Comparison of ENCODE assay signal across 10 mouse cellular contexts in the genomic region with DNA sequence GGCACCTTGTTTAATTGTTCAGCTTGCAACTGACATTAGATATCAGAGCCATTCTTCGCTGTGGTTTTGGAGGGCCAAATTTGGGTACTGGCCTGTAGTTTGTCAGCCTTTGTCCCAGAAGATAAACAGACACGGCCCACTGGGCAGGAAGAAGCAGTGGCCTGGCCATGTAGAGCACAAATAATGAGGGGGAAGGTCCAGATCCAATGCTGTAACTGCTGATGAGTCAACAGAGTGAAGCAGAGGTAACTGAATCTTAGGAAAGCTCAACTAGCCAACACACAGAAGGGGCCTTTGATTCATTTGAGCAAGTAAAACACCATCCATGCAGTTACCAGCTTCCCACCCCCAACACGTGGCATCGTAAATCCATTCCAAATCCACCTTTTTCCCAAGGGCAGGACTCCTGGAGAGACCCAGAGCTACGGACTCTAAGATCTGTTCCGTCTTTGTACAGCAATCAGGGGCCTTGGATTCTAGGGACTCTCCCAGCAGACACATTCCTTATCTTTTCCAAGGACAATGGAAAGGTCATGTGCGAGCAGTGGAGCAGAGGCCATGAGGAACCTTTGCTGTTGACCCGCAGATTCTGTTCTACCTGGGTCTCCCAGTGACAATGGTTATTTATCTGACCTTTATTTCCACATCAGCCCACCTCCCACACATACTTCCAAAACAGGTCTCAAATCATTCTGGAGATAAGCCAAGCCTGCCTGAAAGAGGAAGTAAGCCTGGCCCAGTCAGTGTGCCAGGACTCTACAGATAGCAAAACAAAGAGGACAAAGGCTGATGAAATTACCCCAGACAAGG.
DNase-seq lines count a peak whose midpoint lies in the region; ATAC-seq and TF ChIP-seq lines count a peak whose summit lies in the region.
"Had no signal": no experiment of that assay in that cellular context is flagged by ENCODE, and none has a peak within 500 bp of the region (broad histone marks: within the 10 kb centered on the region; RNA-seq: fewer than 3 reads in every experiment).

No protein-coding gene starts in this region.

- peak; percentile 73; the same call in 1 of the 2 replicates for ATAC-seq in kidney, embryonic 16.5 days (ENCODE audit: low FRiP score, low TSS enrichment)
- ATAC-seq in heart, embryonic 12.5 days (ENCODE audit: insufficient number of reproducible peaks, low FRiP score) = peak; percentile 72
- ATAC-seq in megakaryocyte, adult 5-6 weeks (ENCODE audit: poor library complexity, severe bottlenecking) = no peak

- no peak overlapping the region for H3K4me3 ChIP-seq in kidney, embryonic 16.5 days (ENCODE audit: low read length)
- no peak overlapping the region for H3K4me3 ChIP-seq in ES-Bruce4 (ENCODE audit: low read depth, low read length)
- H3K4me3 ChIP-seq in heart, embryonic 12.5 days = no peak overlapping the region
- H3K4me3 ChIP-seq: neural tube, embryonic 12.5 days had no signal

- 37% methylated on average over 8 of the region's 8 CpGs for WGBS in kidney, embryonic 16.5 days
- WGBS in heart, embryonic 12.5 days = 44% methylated on average over 8 of the region's 8 CpGs

- 0 out of 2 replicates have a peak overlapping the region, but pooled peaks have one; percentile 17 for H3K27ac ChIP-seq in kidney, embryonic 16.5 days (ENCODE audit: low read length)
- peak overlapping the region; percentile 75 for H3K27ac ChIP-seq in ES-Bruce4 (ENCODE audit: insufficient read depth, low read length)
- H3K27ac ChIP-seq in heart, embryonic 12.5 days (ENCODE audit: poor library complexity, severe bottlenecking) = peak overlapping the region; percentile 77
- H3K27ac ChIP-seq: neural tube, embryonic 12.5 days had no signal

- TF ChIP-seq EP300 in ES-Bruce4 (IDR thresholded peaks at IDR 0.05; ENCODE audit: insufficient read depth, low read depth, low read length) = no peak

- TF ChIP-seq CTCF in ES-Bruce4 (IDR thresholded peaks at IDR 0.05; ENCODE audit: low read depth, low read length) = no peak

- no peak for DNase-seq in kidney, postnatal 36 days
- peak; percentile 75 for DNase-seq in adipocyte (ENCODE audit: low spot score)
- DNase-seq in neural tube, embryonic 10.5 days (ENCODE audit: extremely low spot score, low spot score) = no peak
- no peak for DNase-seq in cerebellum, postnatal 14 days
- DNase-seq: gastrocnemius, postnatal 36 days had no signal

- no peak for TF ChIP-seq POLR2A in ES-Bruce4 (IDR thresholded peaks at IDR 0.05; ENCODE audit: insufficient read depth, low read length)

- H3K9me3 ChIP-seq in kidney, embryonic 16.5 days (ENCODE audit: low read length) = no peaks in the 10 kb centered on the region
- peaks cover 10% of the 10 kb centered on the region for H3K9me3 ChIP-seq in ES-Bruce4 (replicated peaks; ENCODE audit: control insufficient read depth, insufficient read depth, low read length, poor library complexity, severe bottlenecking)
- H3K9me3 ChIP-seq in heart, embryonic 12.5 days (replicated peaks) = 0 out of 2 replicates have a peak, but pooled peaks cover 4% of the 10 kb centered on the region
- H3K9me3 ChIP-seq: neural tube, embryonic 12.5 days had no signal

- no peak overlapping the region for H3K9ac ChIP-seq in kidney, embryonic 16.5 days (replicated peaks; ENCODE audit: low read length)
- H3K9ac ChIP-seq in ES-Bruce4 (ENCODE audit: low read depth, poor library complexity, severe bottlenecking) = no peak overlapping the region
- H3K9ac ChIP-seq in heart, embryonic 12.5 days = no peak overlapping the region
- H3K9ac ChIP-seq: neural tube, embryonic 12.5 days had no signal

- no peaks in the 10 kb centered on the region for H3K36me3 ChIP-seq in kidney, embryonic 16.5 days (ENCODE audit: insufficient read depth, low read length)
- no peaks in the 10 kb centered on the region for H3K36me3 ChIP-seq in ES-Bruce4 (ENCODE audit: control insufficient read depth, insufficient read depth, low read length, poor library complexity, severe bottlenecking)
- H3K36me3 ChIP-seq in heart, embryonic 12.5 days = no peaks in the 10 kb centered on the region
- H3K36me3 ChIP-seq: neural tube, embryonic 12.5 days had no signal

- no peaks in the 10 kb centered on the region for H3K27me3 ChIP-seq in kidney, embryonic 16.5 days (ENCODE audit: insufficient read depth, low read length)
- no peaks in the 10 kb centered on the region for H3K27me3 ChIP-seq in ES-Bruce4 (ENCODE audit: control insufficient read depth, insufficient read depth, low read length, poor library complexity, severe bottlenecking)
- no peaks in the 10 kb centered on the region for H3K27me3 ChIP-seq in heart, embryonic 12.5 days (replicated peaks)
- H3K27me3 ChIP-seq: neural tube, embryonic 12.5 days had no signal

- 0 out of 2 replicates have a peak, but pooled peaks cover 8% of the 10 kb centered on the region for H3K4me1 ChIP-seq in kidney, embryonic 16.5 days (ENCODE audit: insufficient read depth, low read length)
- no peaks in the 10 kb centered on the region for H3K4me1 ChIP-seq in ES-Bruce4 (ENCODE audit: control insufficient read depth, insufficient read depth, low read length)
- peaks cover 17% of the 10 kb centered on the region for H3K4me1 ChIP-seq in heart, embryonic 12.5 days (replicated peaks)

- no peak overlapping the region for H3K4me2 ChIP-seq in kidney, embryonic 16.5 days (replicated peaks; ENCODE audit: low read depth, low read length)
- no peak overlapping the region for H3K4me2 ChIP-seq in heart, embryonic 12.5 days
- H3K4me2 ChIP-seq: neural tube, embryonic 12.5 days had no signal

Comparison
In these comparisons a context has a peak if more than half of its experiments do, and no peak if none do; other contexts are left out.
1. H3K27ac ChIP-seq: peak in every context shown above with its lines; median percentile 77 in heart, embryonic 12.5 days; 75 in ES-Bruce4; 17 in kidney, embryonic 16.5 days.